Mouse (Mus musculus): Measurements from ENCODE around the gene St6gal1. TPM values are rescaled to one million over a fixed set of nuclear protein-coding genes. Genes with fewer than 3 reads are reported as not detected.

St6gal1 gene
- polyA plus RNA-seq, 1 experiment from 2014 or later, result 32.5 TPM

DNA sequence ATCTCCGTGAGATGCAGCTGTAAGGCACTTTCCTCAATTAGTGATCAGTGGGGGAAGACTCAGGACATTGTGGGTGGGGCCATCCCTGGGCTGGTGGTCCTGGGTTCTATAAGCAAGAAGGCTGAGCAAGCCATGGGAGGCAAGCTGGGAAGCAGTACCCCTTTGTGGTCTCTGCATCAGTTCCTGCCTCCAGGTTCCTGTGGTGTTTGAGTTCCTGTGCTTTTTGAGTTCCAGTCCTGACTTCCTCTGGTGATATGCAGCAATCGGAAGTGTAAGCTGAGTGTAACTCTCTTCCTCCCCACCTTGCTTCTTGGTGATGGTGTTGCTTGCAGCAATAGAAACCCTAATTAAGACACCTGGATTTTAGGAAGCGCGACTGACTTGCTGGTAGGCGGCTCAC lies 58.4 kb downstream of the St6gal1 start:
- no peak overlapping the region for H3K27ac ChIP-seq (ENCODE audit: low read depth, low read length)
- no peaks in the 10 kb centered on the region for H3K36me3 ChIP-seq (ENCODE audit: control insufficient read depth, insufficient read depth, low read length)
- no peak overlapping the region for H3K4me2 ChIP-seq (replicated peaks; ENCODE audit: low read depth, low read length)
- H3K27me3 ChIP-seq (ENCODE audit: control insufficient read depth, insufficient read depth, low read length), result no peaks in the 10 kb centered on the region
- no peak for ATAC-seq (ENCODE audit: low FRiP score, low TSS enrichment)
- no peaks in the 10 kb centered on the region for H3K4me1 ChIP-seq (ENCODE audit: control insufficient read depth, insufficient read depth, low read length)
- no peak overlapping the region for H3K9ac ChIP-seq (ENCODE audit: low read depth, low read length)
- H3K9me3 ChIP-seq (ENCODE audit: control insufficient read depth, low read length), result no peaks in the 10 kb centered on the region
- WGBS, result 90% methylated on average over 5 of the region's 5 CpGs
- no peak overlapping the region for H3K4me3 ChIP-seq (ENCODE audit: low read length)

DNA sequence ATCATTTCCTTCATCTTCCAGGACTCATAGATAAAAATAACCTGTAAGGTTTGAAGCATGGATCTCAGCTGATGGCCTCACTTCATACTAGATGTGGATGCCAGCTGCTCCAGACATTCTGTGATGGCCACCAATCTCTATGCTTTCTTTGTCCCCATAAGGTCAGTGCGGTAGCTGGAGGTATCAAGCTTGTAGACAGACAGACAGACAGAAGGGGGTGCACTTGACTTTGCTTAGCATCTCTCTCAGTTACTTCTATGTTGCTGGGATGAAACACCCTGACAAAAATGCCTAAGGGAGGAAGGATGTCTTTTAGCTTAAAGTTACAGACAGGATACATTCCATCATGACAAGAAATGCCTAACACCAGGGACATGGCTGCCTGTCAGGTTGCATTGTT lies 59.1 kb downstream of the St6gal1 start:
- no peak overlapping the region for H3K4me2 ChIP-seq (replicated peaks; ENCODE audit: low read depth, low read length)
- no peak overlapping the region for H3K9ac ChIP-seq (ENCODE audit: low read depth, low read length)
- no peak for ATAC-seq (ENCODE audit: low FRiP score, low TSS enrichment)
- H3K9me3 ChIP-seq (ENCODE audit: control insufficient read depth, low read length), result no peaks in the 10 kb centered on the region
- H3K4me1 ChIP-seq (ENCODE audit: control insufficient read depth, insufficient read depth, low read length), result no peaks in the 10 kb centered on the region
- no peaks in the 10 kb centered on the region for H3K27me3 ChIP-seq (ENCODE audit: control insufficient read depth, insufficient read depth, low read length)
- no peak overlapping the region for H3K27ac ChIP-seq (ENCODE audit: low read depth, low read length)
- H3K36me3 ChIP-seq (ENCODE audit: control insufficient read depth, insufficient read depth, low read length), result no peaks in the 10 kb centered on the region
- 84% methylated on average over 1 of the region's 1 CpGs for WGBS
- H3K4me3 ChIP-seq (ENCODE audit: low read length), result no peak overlapping the region

DNA sequence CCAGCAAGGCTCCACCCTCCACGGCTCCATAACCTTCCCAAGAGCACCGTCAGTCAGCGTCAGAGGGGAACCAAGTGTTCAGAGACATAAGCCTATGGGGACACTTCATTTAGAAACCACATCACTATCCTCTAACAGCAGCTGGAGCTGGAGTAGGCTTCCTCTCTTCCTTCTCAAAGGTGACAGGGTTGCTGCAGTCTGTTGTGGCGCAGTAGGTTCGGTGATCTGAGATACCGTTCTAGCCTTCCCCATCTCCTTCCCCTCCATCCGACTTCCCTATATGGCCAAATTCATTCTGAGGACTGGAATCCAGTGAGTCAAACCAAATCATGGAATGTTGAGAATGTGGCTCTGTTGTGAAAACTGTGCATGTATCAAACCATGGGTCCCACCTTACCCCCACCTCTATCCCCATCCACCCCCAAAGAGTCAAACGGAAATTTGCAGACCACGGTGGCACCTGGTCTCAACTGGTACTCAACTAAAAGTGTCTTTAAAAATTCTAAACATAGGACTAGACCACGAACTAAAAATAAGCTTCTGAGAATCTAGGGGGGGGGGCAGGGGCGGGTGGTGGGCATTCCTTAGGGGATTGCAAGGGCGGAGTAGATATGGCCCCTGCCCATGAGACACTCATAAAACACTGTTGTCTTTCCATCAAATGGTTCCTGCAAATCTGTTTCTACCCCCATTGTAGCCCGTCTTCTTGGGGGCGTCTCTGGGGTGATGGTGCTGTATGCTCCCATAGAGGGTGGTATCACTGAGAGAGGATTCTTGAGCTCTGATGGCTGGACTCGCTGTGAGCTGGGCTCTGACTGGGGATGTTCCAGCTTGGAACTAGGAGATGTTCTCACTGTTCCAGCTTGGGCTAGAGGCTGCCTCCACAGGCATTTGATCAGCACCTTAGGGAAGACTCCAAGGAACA lies 60.2 kb downstream of the St6gal1 start:
- no peak for ATAC-seq (ENCODE audit: low FRiP score, low TSS enrichment)
- no peaks in the 10 kb centered on the region for H3K36me3 ChIP-seq (ENCODE audit: control insufficient read depth, insufficient read depth, low read length)
- 82% methylated on average over 15 of the region's 15 CpGs for WGBS
- H3K9ac ChIP-seq (ENCODE audit: low read depth, low read length), result no peak overlapping the region
- H3K4me1 ChIP-seq (ENCODE audit: control insufficient read depth, insufficient read depth, low read length), result no peaks in the 10 kb centered on the region
- H3K27me3 ChIP-seq (ENCODE audit: control insufficient read depth, insufficient read depth, low read length), result no peaks in the 10 kb centered on the region
- no peak overlapping the region for H3K4me3 ChIP-seq (ENCODE audit: low read length)
- no peak overlapping the region for H3K4me2 ChIP-seq (replicated peaks; ENCODE audit: low read depth, low read length)
- no peak overlapping the region for H3K27ac ChIP-seq (ENCODE audit: low read depth, low read length)
- H3K9me3 ChIP-seq (ENCODE audit: control insufficient read depth, low read length), result no peaks in the 10 kb centered on the region

DNA sequence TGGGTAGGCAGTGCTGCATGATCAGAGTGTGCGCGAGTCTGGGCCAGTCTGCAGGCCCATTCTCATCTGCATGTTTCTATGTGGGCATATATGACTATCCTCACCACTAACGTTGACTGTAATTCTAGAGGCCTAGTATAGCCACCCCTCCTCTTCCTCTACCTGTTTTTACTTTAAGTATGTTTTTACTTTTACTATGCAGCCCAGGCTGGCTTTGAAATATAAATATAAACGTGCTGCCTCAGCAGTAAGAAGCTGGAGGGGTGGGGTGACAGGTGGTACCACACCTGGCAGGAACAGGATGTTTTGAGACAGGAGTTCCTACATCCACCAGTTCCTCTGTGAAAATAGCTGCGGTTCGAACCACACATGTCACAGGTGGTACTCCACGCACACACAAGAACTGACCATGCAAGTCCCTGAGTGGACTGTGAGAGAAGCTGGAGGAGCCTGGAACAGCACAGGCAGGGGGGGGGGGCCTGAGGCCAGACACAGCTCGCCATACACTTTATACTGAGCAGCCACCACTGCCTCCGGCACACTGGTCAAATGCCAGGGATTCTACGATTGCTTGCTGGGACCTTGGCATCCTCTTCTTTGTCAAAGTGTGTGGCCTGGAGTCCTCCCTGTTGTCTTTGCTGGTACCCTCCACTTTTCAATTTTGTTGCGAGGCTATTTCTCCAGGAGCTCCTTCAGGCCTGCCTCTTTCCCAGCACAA lies 62.0 kb downstream of the St6gal1 start:
- 87% methylated on average over 11 of the region's 11 CpGs for WGBS
- H3K27ac ChIP-seq (ENCODE audit: low read depth, low read length), result no peak overlapping the region
- no peak for ATAC-seq (ENCODE audit: low FRiP score, low TSS enrichment)

DNA sequence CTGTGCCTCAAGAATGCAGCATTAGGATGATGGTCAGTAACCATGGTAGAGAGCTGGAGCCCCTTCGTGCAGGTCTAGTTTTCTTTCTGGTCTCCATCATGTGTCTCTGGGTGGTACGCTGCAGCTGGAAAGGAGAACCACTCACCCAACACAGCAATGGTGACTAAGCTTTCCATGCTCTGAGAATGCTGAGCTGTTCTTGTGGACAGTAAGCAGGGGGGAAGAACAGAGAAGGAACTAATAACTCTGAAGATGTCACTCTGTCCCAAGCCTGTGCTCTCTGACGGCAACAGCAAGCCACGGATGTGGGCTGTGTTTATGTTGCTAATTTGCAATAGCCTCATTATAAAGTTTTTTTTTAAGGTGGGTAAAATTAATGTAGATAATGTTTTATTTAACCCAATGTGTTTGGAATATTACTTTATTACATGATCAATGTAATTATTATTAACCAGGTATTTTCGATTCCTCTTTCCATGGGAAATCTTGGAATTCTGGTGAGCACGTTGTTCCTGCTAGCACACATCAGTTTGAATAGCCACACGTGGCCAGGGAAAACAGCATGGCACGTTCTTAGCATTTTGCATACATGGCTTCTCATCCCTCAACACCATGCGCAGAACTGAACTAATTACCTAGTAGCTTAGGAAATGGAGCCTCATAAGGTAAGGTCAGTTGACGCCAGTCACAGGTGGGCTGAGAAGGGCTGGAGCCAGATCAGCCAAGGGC lies 62.9 kb downstream of the St6gal1 start:
- Histone ChIP-seq H3K4me1 (ENCODE audit: control insufficient read depth, insufficient read depth, low read length) (no peaks in the 10 kb centered on the region), H3K9ac (ENCODE audit: low read depth, low read length) (no peak overlapping the region), H3K4me3 (ENCODE audit: low read length) (no peak overlapping the region), H3K36me3 (ENCODE audit: control insufficient read depth, insufficient read depth, low read length) (no peaks in the 10 kb centered on the region), H3K27me3 (ENCODE audit: control insufficient read depth, insufficient read depth, low read length) (no peaks in the 10 kb centered on the region), H3K27ac (ENCODE audit: low read depth, low read length) (no peak overlapping the region), H3K9me3 (ENCODE audit: control insufficient read depth, low read length) (no peaks in the 10 kb centered on the region), H3K4me2 (replicated peaks; ENCODE audit: low read depth, low read length) (no peak overlapping the region)
- no peak for ATAC-seq (ENCODE audit: low FRiP score, low TSS enrichment)
- WGBS, result 93% methylated on average over 10 of the region's 10 CpGs

More for the DNA sequence above, 62.0 kb downstream of the St6gal1 start:
- Histone ChIP-seq H3K36me3 (ENCODE audit: control insufficient read depth, insufficient read depth, low read length) (no peaks in the 10 kb centered on the region), H3K27me3 (ENCODE audit: control insufficient read depth, insufficient read depth, low read length) (no peaks in the 10 kb centered on the region), H3K4me2 (replicated peaks; ENCODE audit: low read depth, low read length) (no peak overlapping the region), H3K9me3 (ENCODE audit: control insufficient read depth, low read length) (no peaks in the 10 kb centered on the region), H3K4me1 (ENCODE audit: control insufficient read depth, insufficient read depth, low read length) (no peaks in the 10 kb centered on the region), H3K9ac (ENCODE audit: low read depth, low read length) (no peak overlapping the region), H3K4me3 (ENCODE audit: low read length) (no peak overlapping the region)

DNA sequence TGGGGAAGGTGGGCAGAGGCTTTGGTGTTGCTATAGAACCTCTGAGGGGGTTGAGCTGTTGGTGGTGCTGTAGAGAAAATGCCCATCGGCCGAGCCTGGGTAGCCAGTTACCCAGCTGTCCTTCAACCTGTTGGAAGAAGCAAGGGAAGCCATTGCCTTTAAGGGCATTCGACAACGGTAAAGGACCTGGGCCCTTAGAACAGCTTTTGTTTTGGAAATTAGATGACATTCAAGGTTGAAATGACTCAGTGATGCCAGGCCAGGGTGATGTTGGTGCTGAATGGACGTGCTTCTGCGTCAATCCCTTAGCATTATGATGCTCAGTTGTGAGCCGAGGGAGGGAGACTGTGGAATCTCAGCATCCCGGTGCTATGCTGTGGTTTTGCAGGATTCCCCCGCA lies 63.6 kb downstream of the St6gal1 start:
- H3K9ac ChIP-seq (ENCODE audit: low read depth, low read length), result no peak overlapping the region
- no peak overlapping the region for H3K4me2 ChIP-seq (replicated peaks; ENCODE audit: low read depth, low read length)
- WGBS, result 93% methylated on average over 9 of the region's 9 CpGs
- no peak overlapping the region for H3K4me3 ChIP-seq (ENCODE audit: low read length)
- no peaks in the 10 kb centered on the region for H3K9me3 ChIP-seq (ENCODE audit: control insufficient read depth, low read length)
- H3K36me3 ChIP-seq (ENCODE audit: control insufficient read depth, insufficient read depth, low read length), result no peaks in the 10 kb centered on the region
- H3K27ac ChIP-seq (ENCODE audit: low read depth, low read length), result no peak overlapping the region
- no peaks in the 10 kb centered on the region for H3K4me1 ChIP-seq (ENCODE audit: control insufficient read depth, insufficient read depth, low read length)
- ATAC-seq (ENCODE audit: low FRiP score, low TSS enrichment), result no peak
- no peaks in the 10 kb centered on the region for H3K27me3 ChIP-seq (ENCODE audit: control insufficient read depth, insufficient read depth, low read length)

DNA sequence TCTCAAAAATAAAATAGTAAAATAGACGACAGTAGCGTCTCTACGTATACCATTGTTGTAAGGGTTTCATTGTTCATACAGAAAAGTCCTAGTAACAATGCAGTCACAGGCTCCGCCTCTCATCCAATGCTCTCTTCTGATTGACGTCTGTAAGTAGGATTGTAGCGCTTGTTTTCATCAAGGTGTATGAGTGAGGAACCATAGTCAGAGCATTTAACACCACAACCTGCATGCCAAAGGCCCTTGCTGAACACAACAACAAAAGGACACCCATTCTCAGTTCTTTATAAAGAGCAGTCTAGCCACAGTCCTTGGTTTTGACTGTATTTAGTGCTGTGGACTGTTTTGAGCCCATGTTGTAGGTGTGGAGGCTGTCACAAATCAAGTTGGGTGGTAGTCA lies 64.9 kb downstream of the St6gal1 start:
- Histone ChIP-seq H3K9me3 (ENCODE audit: control insufficient read depth, low read length) (no peaks in the 10 kb centered on the region), H3K27ac (ENCODE audit: low read depth, low read length) (no peak overlapping the region), H3K4me2 (replicated peaks; ENCODE audit: low read depth, low read length) (no peak overlapping the region), H3K36me3 (ENCODE audit: control insufficient read depth, insufficient read depth, low read length) (no peaks in the 10 kb centered on the region), H3K27me3 (ENCODE audit: control insufficient read depth, insufficient read depth, low read length) (no peaks in the 10 kb centered on the region), H3K9ac (ENCODE audit: low read depth, low read length) (no peak overlapping the region), H3K4me3 (ENCODE audit: low read length) (no peak overlapping the region), H3K4me1 (ENCODE audit: control insufficient read depth, insufficient read depth, low read length) (no peaks in the 10 kb centered on the region)
- no peak for ATAC-seq (ENCODE audit: low FRiP score, low TSS enrichment)
- WGBS, result 97% methylated on average over 6 of the region's 6 CpGs

DNA sequence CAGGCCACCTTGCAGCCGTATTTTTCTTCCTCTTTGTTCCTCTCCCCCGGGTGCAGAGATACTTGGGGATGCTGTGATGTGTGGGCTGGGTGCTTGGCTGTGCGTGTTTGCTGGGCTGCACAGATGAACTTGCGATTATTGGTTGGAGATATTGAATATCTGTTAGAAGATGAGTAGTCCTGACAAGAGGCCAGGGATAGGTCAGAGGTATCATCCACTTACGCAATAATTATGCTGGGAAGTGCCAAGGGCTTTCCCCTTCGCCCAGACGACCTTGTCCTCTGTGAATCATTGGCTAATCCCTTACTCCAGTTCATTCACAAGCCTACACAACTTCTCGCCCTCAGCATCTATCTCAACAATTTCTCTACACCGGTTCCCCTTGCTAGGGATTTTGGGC lies 65.6 kb downstream of the St6gal1 start:
- no peaks in the 10 kb centered on the region for H3K36me3 ChIP-seq (ENCODE audit: control insufficient read depth, insufficient read depth, low read length)
- no peak overlapping the region for H3K4me3 ChIP-seq (ENCODE audit: low read length)
- H3K4me1 ChIP-seq (ENCODE audit: control insufficient read depth, insufficient read depth, low read length), result no peaks in the 10 kb centered on the region
- no peak overlapping the region for H3K27ac ChIP-seq (ENCODE audit: low read depth, low read length)
- H3K27me3 ChIP-seq (ENCODE audit: control insufficient read depth, insufficient read depth, low read length), result no peaks in the 10 kb centered on the region
- H3K9me3 ChIP-seq (ENCODE audit: control insufficient read depth, low read length), result no peaks in the 10 kb centered on the region
- H3K9ac ChIP-seq (ENCODE audit: low read depth, low read length), result no peak overlapping the region
- no peak overlapping the region for H3K4me2 ChIP-seq (replicated peaks; ENCODE audit: low read depth, low read length)
- no peak for ATAC-seq (ENCODE audit: low FRiP score, low TSS enrichment)
- 87% methylated on average over 9 of the region's 9 CpGs for WGBS
